Mouse (Mus musculus): ENCODE results near the gene Card14. TPM values are rescaled to one million over a fixed set of nuclear protein-coding genes. Genes with fewer than 3 reads are reported as not detected.

Card14 gene
- polyA plus RNA-seq, 1 experiment from 2014 or later = 0.15 TPM

DNA sequence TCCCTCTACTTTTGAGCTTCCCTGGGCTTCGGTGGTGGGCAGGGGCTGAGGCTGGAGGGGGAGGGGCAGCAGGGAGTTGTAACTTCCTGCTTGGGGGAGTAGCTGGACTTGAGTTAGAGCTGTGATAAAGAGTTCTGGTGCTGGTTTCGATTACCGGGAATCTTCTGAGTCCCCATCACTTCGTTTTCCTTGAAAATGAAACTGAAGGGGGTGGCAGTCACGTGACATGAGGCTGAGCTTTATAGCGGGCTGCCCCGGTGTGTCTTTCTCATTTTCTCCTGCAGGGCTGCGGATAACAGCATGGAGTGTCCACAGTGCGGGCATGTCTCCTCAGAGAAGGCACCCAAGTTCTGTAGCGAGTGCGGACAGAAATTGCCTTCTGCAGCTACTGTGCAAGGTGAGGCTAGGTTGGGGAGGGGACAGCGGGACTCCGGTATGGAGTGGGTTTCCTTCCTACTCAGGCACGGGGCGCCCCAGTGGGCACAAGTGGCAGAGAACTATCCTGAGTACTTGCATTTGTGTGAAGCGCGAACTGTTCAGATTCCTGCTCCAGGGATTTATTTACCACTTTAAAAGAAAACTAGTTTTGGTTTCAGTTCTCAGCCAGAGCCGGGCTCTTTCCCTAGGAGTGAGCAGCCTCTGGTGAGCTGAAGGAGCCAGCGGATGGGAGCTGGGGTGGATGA, 85.4 kb downstream of the Card14 start, which contains the start of gene Rnf213:
Rnf213 (plus strand) TSS at position 301 of the 683 bp plus-strand sequence.
- H3K36me3 ChIP-seq = no peaks in the 10 kb centered on the region
- H3K27ac ChIP-seq = no peak within 1 kb of the TSS
- no peak for ATAC-seq (ENCODE audit: low FRiP score, low read depth)
- peak within 1 kb of the TSS; percentile 41 for H3K4me3 ChIP-seq
- WGBS = 1% methylated on average over 19 of the region's 19 CpGs
- peaks cover 80% of the 10 kb centered on the region for H3K27me3 ChIP-seq (replicated peaks)
- peak within 1 kb of the TSS; percentile 26 for H3K9ac ChIP-seq
- H3K4me1 ChIP-seq = peaks cover 25% of the 10 kb centered on the region
- H3K9me3 ChIP-seq = no peaks in the 10 kb centered on the region
- H3K4me2 ChIP-seq (replicated peaks) = peak within 1 kb of the TSS; percentile 75

DNA sequence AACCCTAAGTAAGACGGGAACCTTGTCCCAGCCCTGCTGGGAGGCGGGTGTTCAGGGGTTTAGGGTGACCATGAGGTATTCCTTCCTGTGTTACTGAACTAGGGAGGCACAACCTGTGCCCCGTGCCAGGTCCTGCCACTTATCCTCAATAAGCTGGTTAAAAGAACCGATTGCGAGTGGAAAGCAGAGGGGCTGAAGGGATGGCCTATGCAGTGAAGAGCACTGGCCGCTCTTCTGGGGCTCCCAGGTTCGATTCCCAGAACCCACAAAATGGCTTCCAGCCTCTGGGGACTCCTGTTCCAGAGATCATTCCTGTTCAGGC, 85.9 kb downstream of the Card14 start:
- Histone ChIP-seq H3K4me3 (peak overlapping the region; percentile 41), H3K9me3 (no peaks in the 10 kb centered on the region), H3K4me2 (replicated peaks) (peak overlapping the region; percentile 75), H3K4me1 (peaks cover 25% of the 10 kb centered on the region), H3K9ac (peak overlapping the region; percentile 26), H3K27me3 (replicated peaks) (peaks cover 78% of the 10 kb centered on the region), H3K27ac (no peak overlapping the region), H3K36me3 (no peaks in the 10 kb centered on the region)
- WGBS = 33% methylated on average over 7 of the region's 7 CpGs
- no peak for ATAC-seq (ENCODE audit: low FRiP score, low read depth)

DNA sequence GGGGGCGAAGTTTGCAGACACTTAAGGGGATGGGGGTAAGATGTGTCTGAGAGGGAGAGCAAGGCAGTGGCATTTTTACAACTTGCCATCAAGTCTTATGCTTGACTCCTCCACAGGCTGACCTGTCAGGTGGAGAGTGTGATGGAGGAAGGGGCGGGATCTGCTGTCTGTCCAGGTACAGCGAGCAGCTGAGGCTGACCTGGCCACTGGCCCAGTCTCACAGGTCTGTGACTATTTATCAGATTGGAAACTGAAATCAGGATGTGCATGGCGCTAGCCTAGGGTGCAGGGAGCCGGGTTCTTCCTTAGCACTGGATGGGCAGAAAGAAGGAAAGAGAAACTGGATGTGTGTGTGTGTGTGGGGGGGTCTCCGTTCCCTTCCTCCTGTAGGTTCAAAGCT, 86.6 kb downstream of the Card14 start:
- Histone ChIP-seq H3K4me1 (peaks cover 25% of the 10 kb centered on the region), H3K9ac (no peak overlapping the region), H3K9me3 (no peaks in the 10 kb centered on the region), H3K36me3 (no peaks in the 10 kb centered on the region), H3K27me3 (replicated peaks) (peaks cover 72% of the 10 kb centered on the region), H3K27ac (no peak overlapping the region), H3K4me2 (replicated peaks) (no peak overlapping the region), H3K4me3 (no peak overlapping the region)
- WGBS = 50% methylated on average over 6 of the region's 6 CpGs
- no peak for ATAC-seq (ENCODE audit: low FRiP score, low read depth)

MicroRNA genes within 50 kb of the gene (microRNA counts, 519-probe panel; counts per million panel counts)
- 342 counts per million, percentile 67 among the panel's probes with 10 or more counts for microRNA mmu-miR-1932

Small RNA genes within 50 kb of the gene (microRNA-seq; reads per million reads assigned to microRNA genes)
- not detected for gene Mir1932

Other genes starting within 250 kb of the Card14 start
- 12.5 and 12.7 TPM in 2 replicates for gene Cbx4, start 221.5 kb upstream of the Card14 start, polyA plus RNA-seq (2016; fragmentation: Nextera tagmentation; extraction: Ambion mirVana)
- gene Tbc1d16, start 79.3 kb upstream of the Card14 start, polyA plus RNA-seq (2016; fragmentation: Nextera tagmentation; extraction: Ambion mirVana) = 26.0 and 38.1 TPM in 2 replicates
- gene Ccdc40, start 79.2 kb upstream of the Card14 start, polyA plus RNA-seq (2016; fragmentation: Nextera tagmentation; extraction: Ambion mirVana) = 11.5 and 18.0 TPM in 2 replicates
- 40.9 and 43.0 TPM in 2 replicates for gene Gaa, start 39.9 kb upstream of the Card14 start, polyA plus RNA-seq (2016; fragmentation: Nextera tagmentation; extraction: Ambion mirVana)
- gene Eif4a3, start 7.7 kb upstream of the Card14 start, polyA plus RNA-seq (2016; fragmentation: Nextera tagmentation; extraction: Ambion mirVana) = 311 and 324 TPM in 2 replicates
- 3.8 and 5.2 TPM in 2 replicates for gene Sgsh, start 47.8 kb downstream of the Card14 start, polyA plus RNA-seq (2016; fragmentation: Nextera tagmentation; extraction: Ambion mirVana)
- 5.0 TPM in 2 replicates for gene Slc26a11, start 47.8 kb downstream of the Card14 start, polyA plus RNA-seq (2016; fragmentation: Nextera tagmentation; extraction: Ambion mirVana)
- 1.5 and 1.6 TPM in 2 replicates for gene Rnf213, start 85.3 kb downstream of the Card14 start, polyA plus RNA-seq (2016; fragmentation: Nextera tagmentation; extraction: Ambion mirVana)
- 24.0 and 26.1 TPM in 2 replicates for gene Endov, start 183.6 kb downstream of the Card14 start, polyA plus RNA-seq (2016; fragmentation: Nextera tagmentation; extraction: Ambion mirVana)
- gene Nptx1, start 240.0 kb downstream of the Card14 start, polyA plus RNA-seq (2016; fragmentation: Nextera tagmentation; extraction: Ambion mirVana) = 14.8 and 16.1 TPM in 2 replicates

Data from neural tube, embryonic 12.5 days (tissue).